Mouse (Mus musculus) erythroid progenitor cell, adult 5-6 weeks (primary cell): ENCODE measurements around the gene Gm11114. TPM values are rescaled to one million over a fixed set of nuclear protein-coding genes. Genes with fewer than 3 reads are reported as not detected.

Source experiments
- ATAC-seq: replicated peaks from 2 replicates; pipeline ENCODE4 v1.8.0; 2016; ENCODE audit warnings: moderate number of reproducible peaks, mild to moderate bottlenecking, moderate TSS enrichment, inconsistent platforms; ENCODE audit not compliant: poor library complexity, low FRiP score, severe bottlenecking
- total RNA-seq, 2 experiments: library from RNA; stranded (forward) in 1 of 2; stranded (reverse) in 1 of 2; fragments of 150-400 nt in 1 of 2; fragments of 186-747, 209-891 nt in 1 of 2; gene quantifications; 2 replicates each; pipeline versions ENCODE4 v1.2.3 to v1.2.4; 2015 to 2017; ENCODE audit warnings: low replicate concordance in 2 of 2

The Gm11114 gene
- total RNA-seq, 2 experiments from 2014 or later, result not detected

DNA sequence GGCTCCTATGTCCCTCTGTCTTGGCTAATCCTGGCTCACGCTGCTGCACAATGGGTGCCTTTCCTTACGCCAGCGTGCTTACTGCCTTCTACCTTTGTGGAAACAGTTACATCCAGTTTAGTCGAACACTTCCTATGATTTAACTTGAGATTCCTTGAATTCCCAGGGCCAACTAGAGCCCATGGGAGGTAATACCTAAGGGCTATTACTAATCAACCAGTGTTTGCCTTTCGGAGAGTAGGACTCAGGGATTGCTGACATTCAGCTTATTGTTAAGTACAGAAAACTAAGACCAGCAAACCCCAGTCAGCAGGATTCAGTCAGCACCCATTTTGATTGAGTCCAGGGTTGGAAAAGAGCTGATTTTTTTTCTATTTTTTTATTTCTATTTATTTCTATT, 43.0 kb downstream of the Gm11114 start:
- no peak for ATAC-seq

DNA sequence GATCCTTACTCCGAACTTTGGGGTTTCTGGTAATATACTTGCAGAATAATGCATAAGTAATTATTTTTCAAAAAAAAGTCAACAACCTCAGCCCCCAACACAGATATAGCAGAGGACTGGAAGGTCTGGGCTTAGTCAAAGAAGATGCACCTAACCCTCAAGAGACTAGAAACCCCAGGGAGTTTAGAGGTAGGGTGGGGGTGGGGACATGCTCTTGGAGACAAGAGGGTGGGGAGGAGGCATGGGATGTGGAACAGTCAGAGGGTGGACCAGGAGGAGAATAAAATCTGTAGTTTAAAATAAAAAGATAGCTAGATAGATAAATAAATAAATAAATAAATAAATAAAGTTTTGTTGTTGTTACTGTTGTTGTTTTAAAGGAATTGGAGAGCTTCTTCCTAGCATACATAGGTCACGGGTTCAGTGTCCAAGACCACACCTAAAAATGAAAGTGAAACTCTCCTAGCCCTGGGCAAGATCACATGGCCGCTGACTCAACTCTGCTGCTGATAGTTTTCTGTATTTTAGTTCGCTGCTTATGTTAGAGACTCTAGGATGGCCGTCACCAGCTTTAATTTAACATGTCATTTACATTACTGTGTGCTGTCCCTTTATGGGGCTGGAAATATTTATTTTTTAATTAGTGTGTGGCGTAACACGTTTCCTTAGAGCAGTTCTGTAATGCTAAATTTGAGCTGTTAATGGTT, 44.7 kb downstream of the Gm11114 start:
- ATAC-seq, result no peak

Other genes starting within 250 kb of the Gm11114 start
- gene Tent5a, start 14.6 kb downstream of the Gm11114 start, total RNA-seq (2015; ENCODE audit: low replicate concordance), result 12.3 and 19.3 TPM in 2 replicates
- gene Tent5a, start 14.6 kb downstream of the Gm11114 start, total RNA-seq (2017; ENCODE audit: low replicate concordance), result 5.3 and 5.5 TPM in 2 replicates